ENCODE assay signal across 8 mouse cellular contexts in the genomic region with DNA sequence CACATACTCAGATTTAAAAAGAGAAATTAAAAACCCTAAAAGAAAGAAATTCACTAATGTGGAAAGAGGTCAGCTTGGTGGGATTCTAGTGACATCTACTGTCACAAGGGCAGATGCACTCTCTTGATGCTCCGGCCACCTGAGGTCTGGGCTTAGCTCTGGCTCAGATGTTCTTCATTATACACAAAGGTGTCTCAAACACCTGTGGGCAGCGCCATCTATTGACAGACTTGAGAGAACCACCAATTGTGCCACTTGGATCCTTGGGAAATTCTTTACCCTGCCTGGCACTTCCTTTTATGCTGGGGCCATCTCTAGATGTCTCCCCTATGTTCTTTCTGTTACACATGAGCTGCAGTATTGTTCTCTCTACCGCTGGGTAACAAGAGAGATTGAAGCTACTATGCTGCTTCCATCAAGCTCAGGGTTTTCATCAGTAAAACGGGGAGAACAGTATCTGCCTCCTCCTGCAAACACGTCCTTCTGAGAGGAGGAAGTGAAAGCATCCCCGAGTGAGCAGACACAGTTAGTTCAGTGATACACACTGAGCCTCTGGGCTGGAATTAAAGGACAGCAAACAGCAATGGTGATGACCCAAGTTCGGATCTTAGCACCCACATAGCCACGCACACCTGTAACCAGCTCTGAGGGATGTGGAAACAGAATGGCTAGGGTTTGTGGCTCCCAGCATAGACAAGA. TPM values are rescaled to one million over a fixed set of nuclear protein-coding genes. Genes with fewer than 3 reads are reported as not detected.
DNase-seq lines count a peak whose midpoint lies in the region; ATAC-seq lines count a peak whose summit lies in the region.

No protein-coding gene starts in this region.

- H3K9ac ChIP-seq in forebrain, embryonic 14.5 days (ENCODE audit: low read length): no peak overlapping the region
- H3K9ac ChIP-seq in forebrain, embryonic 15.5 days (replicated peaks): no peak overlapping the region
- H3K9ac ChIP-seq in forebrain, embryonic 16.5 days (replicated peaks; ENCODE audit: low read depth, low read length): no peak overlapping the region

- H3K4me1 ChIP-seq in forebrain, embryonic 14.5 days (ENCODE audit: control insufficient read depth, insufficient read depth, low read length): no peaks in the 10 kb centered on the region
- no peaks in the 10 kb centered on the region for H3K4me1 ChIP-seq in forebrain, embryonic 15.5 days
- H3K4me1 ChIP-seq in forebrain, embryonic 16.5 days (replicated peaks; ENCODE audit: control insufficient read depth, insufficient read depth, low read length): no peaks in the 10 kb centered on the region

- no peaks in the 10 kb centered on the region for H3K9me3 ChIP-seq in forebrain, embryonic 14.5 days (replicated peaks; ENCODE audit: control insufficient read depth, low read length)
- H3K9me3 ChIP-seq in forebrain, embryonic 15.5 days: no peaks in the 10 kb centered on the region
- H3K9me3 ChIP-seq in forebrain, embryonic 16.5 days (ENCODE audit: control insufficient read depth, low read length): no peaks in the 10 kb centered on the region

- H3K36me3 ChIP-seq in forebrain, embryonic 14.5 days (ENCODE audit: control insufficient read depth, insufficient read depth, low read length): peaks cover 41% of the 10 kb centered on the region
- H3K36me3 ChIP-seq in forebrain, embryonic 15.5 days: peaks cover 55% of the 10 kb centered on the region
- peaks cover 26% of the 10 kb centered on the region for H3K36me3 ChIP-seq in forebrain, embryonic 16.5 days (ENCODE audit: control insufficient read depth, insufficient read depth)

- H3K27me3 ChIP-seq in forebrain, embryonic 14.5 days (replicated peaks; ENCODE audit: control insufficient read depth, insufficient read depth, low read length): no peaks in the 10 kb centered on the region
- H3K27me3 ChIP-seq in forebrain, embryonic 15.5 days: no peaks in the 10 kb centered on the region
- H3K27me3 ChIP-seq in forebrain, embryonic 16.5 days (replicated peaks; ENCODE audit: control insufficient read depth, insufficient read depth, low read length): no peaks in the 10 kb centered on the region

- peak; percentile 11 for DNase-seq in forebrain, embryonic 14.5 days (ENCODE audit: low spot score)
- DNase-seq in urinary bladder, postnatal 14 days (ENCODE audit: low spot score): peak; percentile 18
- no peak for DNase-seq in urinary bladder, adult 2 months (ENCODE audit: low spot score)
- peak; percentile 17 to 50 for DNase-seq in kidney, adult 8-10 months
- DNase-seq in urinary bladder, postnatal 4 days (ENCODE audit: low spot score in 2 of 2): no peak

- no peak overlapping the region for H3K4me2 ChIP-seq in forebrain, embryonic 14.5 days (ENCODE audit: low read length)
- H3K4me2 ChIP-seq in forebrain, embryonic 15.5 days (replicated peaks): no peak overlapping the region
- H3K4me2 ChIP-seq in forebrain, embryonic 16.5 days (ENCODE audit: low read length): no peak overlapping the region

- 69% methylated on average over 8 of the region's 8 CpGs for WGBS in forebrain, embryonic 14.5 days
- 70% methylated on average over 8 of the region's 8 CpGs for WGBS in forebrain, embryonic 15.5 days
- 69% methylated on average over 8 of the region's 8 CpGs for WGBS in forebrain, embryonic 16.5 days

- no peak overlapping the region for H3K4me3 ChIP-seq in forebrain, embryonic 14.5 days (ENCODE audit: low read depth, low read length)
- H3K4me3 ChIP-seq in forebrain, embryonic 15.5 days: no peak overlapping the region
- no peak overlapping the region for H3K4me3 ChIP-seq in forebrain, embryonic 16.5 days (replicated peaks; ENCODE audit: low read length)

- ATAC-seq in forebrain, embryonic 14.5 days: no peak
- ATAC-seq in forebrain, embryonic 15.5 days (replicated peaks): no peak
- peak; percentile 56 for ATAC-seq in neutrophil, adult 5-6 weeks (ENCODE audit: extremely low read depth, insufficient number of reproducible peaks, low FRiP score, poor library complexity, severe bottlenecking)
- ATAC-seq in forebrain, embryonic 16.5 days: no peak

- no peak overlapping the region for H3K27ac ChIP-seq in forebrain, embryonic 14.5 days (ENCODE audit: low read depth, low read length)
- no peak overlapping the region for H3K27ac ChIP-seq in forebrain, embryonic 15.5 days (replicated peaks)
- H3K27ac ChIP-seq in forebrain, embryonic 16.5 days (ENCODE audit: low read length): no peak overlapping the region

RNA-seq across cellular contexts. Expression of gene Aldh1l2, which starts 24.8 kb away (rescaled TPM):
- polyA plus RNA-seq in forebrain, embryonic 14.5 days (2014; fragmentation: Nextera tagmentation; extraction: Ambion mirVana): 10.5 and 14.2 TPM in 2 replicates
- 17.8 and 18.1 TPM in 2 replicates for polyA plus RNA-seq in forebrain, embryonic 15.5 days (2015; fragmentation: Nextera tagmentation; extraction: Ambion mirVana)
- polyA plus RNA-seq in urinary bladder, adult 2 months (2012; rRNA removed): 3.0 and 3.1 TPM in 2 replicates
- 0.12 TPM in 1 of 2 replicates, not detected in the other for total RNA-seq in neutrophil, adult 5-6 weeks (2017)
- 23.7 and 23.9 TPM in 2 replicates for polyA plus RNA-seq in forebrain, embryonic 16.5 days (2015; fragmentation: Nextera tagmentation; extraction: Ambion mirVana)

RNA-seq across cellular contexts. Expression of gene Washc4, which starts 34.4 kb away (rescaled TPM):
- 22.3 and 25.8 TPM in 2 replicates for polyA plus RNA-seq in forebrain, embryonic 14.5 days (2014; fragmentation: Nextera tagmentation; extraction: Ambion mirVana)
- polyA plus RNA-seq in forebrain, embryonic 15.5 days (2015; fragmentation: Nextera tagmentation; extraction: Ambion mirVana): 32.3 and 35.4 TPM in 2 replicates
- 11.4 and 13.7 TPM in 2 replicates for polyA plus RNA-seq in urinary bladder, adult 2 months (2012; rRNA removed)
- total RNA-seq in neutrophil, adult 5-6 weeks (2017): 97.6 and 98.9 TPM in 2 replicates
- polyA plus RNA-seq in forebrain, embryonic 16.5 days (2015; fragmentation: Nextera tagmentation; extraction: Ambion mirVana): 31.8 and 32.3 TPM in 2 replicates

Comparison
In these comparisons a context has a peak if more than half of its experiments do, and no peak if none do; other contexts are left out.
1. DNase-seq: peak in forebrain, embryonic 14.5 days (single experiment), urinary bladder, postnatal 14 days (single experiment) and kidney, adult 8-10 months (2 of 2); none in urinary bladder, adult 2 months (single experiment) and urinary bladder, postnatal 4 days (0 of 2).